Mouse (Mus musculus) kidney, adult 11 months (tissue): ENCODE data around the gene Vav2.

Experiments
- DNase-seq: peaks from one replicate; pipeline ENCODE4 v3.0.0; 2022

Vav2 gene

GRCm38 (mm10) chr2:27361786-27362185 lies 65.0 kb downstream of the Vav2 start:
- no peak for DNase-seq

- DNase-seq: no peak
These were observed 68.4 kb downstream of the Vav2 start for GRCm38 (mm10) chr2:27358461-27358860.

GRCm38 (mm10) chr2:27355684-27356083 lies 71.1 kb downstream of the Vav2 start:
- DNase-seq: no peak

GRCm38 (mm10) chr2:27354610-27355211 lies 72.1 kb downstream of the Vav2 start:
- no peak for DNase-seq

- DNase-seq: no peak
These were observed 74.1 kb downstream of the Vav2 start for GRCm38 (mm10) chr2:27352720-27353119.

- DNase-seq: no peak
These were observed 76.5 kb downstream of the Vav2 start for GRCm38 (mm10) chr2:27350371-27350770.

GRCm38 (mm10) chr2:27343984-27344453 lies 82.8 kb downstream of the Vav2 start:
- no peak for DNase-seq

GRCm38 (mm10) chr2:27340682-27341081 lies 86.2 kb downstream of the Vav2 start:
- no peak for DNase-seq

- no peak for DNase-seq
These were observed 87.8 kb downstream of the Vav2 start for GRCm38 (mm10) chr2:27339051-27339450.

GRCm38 (mm10) chr2:27337261-27337660 lies 89.6 kb downstream of the Vav2 start:
- DNase-seq: no peak

GRCm38 (mm10) chr2:27336600-27336999 lies 90.2 kb downstream of the Vav2 start:
- no peak for DNase-seq

- no peak for DNase-seq
These were observed 92.0 kb downstream of the Vav2 start for GRCm38 (mm10) chr2:27334816-27335215.

- no peak for DNase-seq
These were observed 95.3 kb downstream of the Vav2 start for GRCm38 (mm10) chr2:27331560-27331959.

- no peak for DNase-seq
These were observed 96.4 kb downstream of the Vav2 start for GRCm38 (mm10) chr2:27330446-27330845.

- no peak for DNase-seq
These were observed 97.3 kb downstream of the Vav2 start for GRCm38 (mm10) chr2:27329386-27330060.

GRCm38 (mm10) chr2:27328613-27329041 lies 98.2 kb downstream of the Vav2 start:
- peak; percentile 68 for DNase-seq

- DNase-seq: no peak
These were observed 98.9 kb downstream of the Vav2 start for GRCm38 (mm10) chr2:27327886-27328285.

GRCm38 (mm10) chr2:27327076-27327475 lies 99.8 kb downstream of the Vav2 start:
- peak; percentile 37 for DNase-seq

GRCm38 (mm10) chr2:27326357-27326756 lies 100.5 kb downstream of the Vav2 start:
- DNase-seq: no peak

- DNase-seq: peak; percentile 50
These were observed 102.1 kb downstream of the Vav2 start for GRCm38 (mm10) chr2:27324690-27325089.

- DNase-seq: no peak
These were observed 105.4 kb downstream of the Vav2 start for GRCm38 (mm10) chr2:27321431-27321875.

GRCm38 (mm10) chr2:27320820-27321219 lies 106.0 kb downstream of the Vav2 start:
- no peak for DNase-seq

- peak; percentile 95 for DNase-seq
These were observed 108.2 kb downstream of the Vav2 start for GRCm38 (mm10) chr2:27318606-27319005.

GRCm38 (mm10) chr2:27318197-27318596 lies 108.6 kb downstream of the Vav2 start:
- no peak for DNase-seq

GRCm38 (mm10) chr2:27316167-27316566 lies 110.7 kb downstream of the Vav2 start:
- DNase-seq: no peak
